Mouse (Mus musculus): Measurements from ENCODE around the gene S1pr1.

GRCm38 (mm10) chr3:115689920-115690319 is 25.0 kb downstream of the S1pr1 start:
- TF ChIP-seq POLR2A (IDR thresholded peaks at IDR 0.05; ENCODE audit: insufficient read depth, low read depth, low read length) = no peak
- no peak for TF ChIP-seq CTCF (IDR thresholded peaks at IDR 0.05; ENCODE audit: insufficient read depth, low read depth, low read length)

Data from olfactory bulb, adult 2 months (tissue).